Mouse (Mus musculus) limb, embryonic 13.5 days (tissue): ENCODE measurements around the gene Stxbp3. TPM values are rescaled to one million over a fixed set of nuclear protein-coding genes. Genes with fewer than 3 reads are reported as not detected.
"Not testable (repeated sequence)": the region's sequence is repeated elsewhere in the genome, so short reads cannot be mapped to it uniquely, and the experiment has no call there.

Experiments used
- ATAC-seq: fragments of 200-750 bp; cut with Nextera tagmentation; 2 replicates; pipeline ENCODE4 v1.8.0; 2017; ENCODE audit warnings: low read depth, moderate number of reproducible peaks, moderate TSS enrichment; ENCODE audit not compliant: low FRiP score
- H3K27ac ChIP-seq: fragments of 300-500 bp; sonication (generic); 2 replicates; pipeline ENCODE4 v1.5.1; 2015; ENCODE audit warnings: inconsistent platforms, mild to moderate bottlenecking, moderate library complexity
- H3K27me3 ChIP-seq: fragments of 300-500 bp; sonication (generic); 2 replicates; pipeline ENCODE4 v1.6.1; 2015; ENCODE audit warnings: mild to moderate bottlenecking, inconsistent platforms
- H3K36me3 ChIP-seq: fragments of 300-500 bp; sonication (generic); 2 replicates; pipeline ENCODE4 v1.6.1; 2015; ENCODE audit warnings: inconsistent platforms, mild to moderate bottlenecking, moderate library complexity
- H3K4me1 ChIP-seq: fragments of 300-500 bp; sonication (generic); 2 replicates; pipeline ENCODE4 v1.6.1; 2015; ENCODE audit warnings: inconsistent platforms
- H3K4me2 ChIP-seq: fragments of 300-500 bp; sonication (generic); replicated peaks from 2 replicates; pipeline ENCODE4 v1.6.1; 2015; ENCODE audit warnings: inconsistent platforms, mild to moderate bottlenecking, moderate library complexity
- H3K4me3 ChIP-seq: fragments of 300-500 bp; sonication (generic); 2 replicates; pipeline ENCODE4 v1.5.1; 2015; ENCODE audit warnings: moderate library complexity, mild to moderate bottlenecking, inconsistent platforms
- H3K9ac ChIP-seq: fragments of 300-500 bp; sonication (generic); 2 replicates; pipeline ENCODE4 v1.6.1; 2015; ENCODE audit warnings: mild to moderate bottlenecking, inconsistent platforms
- H3K9me3 ChIP-seq: fragments of 300-500 bp; sonication (generic); 2 replicates; pipeline ENCODE4 v1.6.1; 2016; ENCODE audit warnings: inconsistent platforms
- WGBS: fragments of 180-500 bp; shearing (Covaris S2); methylation state at CpG from one replicate; pipeline ENCODE4 v1.1.7; 2015; 5-methylcytosine and 5-hydroxymethylcytosine counted together
- polyA plus RNA-seq: library from polyadenylated mRNA; unstranded; fragments of >200 nt; fragmentation: Nextera tagmentation; extraction: Ambion mirVana; gene quantifications from 2 replicates; pipeline ENCODE4 v1.2.1, GENCODE M21; 2015

Gene Stxbp3
- polyA plus RNA-seq, 1 experiment from 2014 or later = 38.8 TPM

DNA sequence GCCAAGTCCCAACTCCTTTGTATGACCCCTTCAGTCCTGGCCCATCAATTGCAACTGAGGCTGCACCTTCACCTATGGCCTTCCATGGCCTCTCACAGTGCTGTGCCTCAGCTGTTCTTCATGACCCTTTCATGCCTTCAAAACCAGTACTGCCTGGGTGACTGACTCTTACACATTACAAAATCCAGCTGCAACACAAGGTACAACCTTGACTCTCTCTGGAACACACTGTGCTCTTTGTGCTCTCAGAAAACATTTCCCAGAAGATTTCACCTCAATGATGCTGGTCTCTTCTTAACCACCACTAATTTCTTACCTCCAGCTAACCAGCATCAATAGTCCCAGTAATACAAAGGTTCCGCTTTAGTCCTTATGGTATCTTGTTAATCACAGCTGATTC, 6.6 kb downstream of the Stxbp3 start:
- H3K27me3 ChIP-seq, H3K4me1 ChIP-seq, H3K9me3 ChIP-seq, H3K4me3 ChIP-seq, ATAC-seq, H3K4me2 ChIP-seq, H3K9ac ChIP-seq, H3K27ac ChIP-seq: not testable (repeated sequence)
- 95% methylated on average over 1 of the region's 1 CpGs for WGBS
- peaks cover 15% of the 10 kb centered on the region for H3K36me3 ChIP-seq

DNA sequence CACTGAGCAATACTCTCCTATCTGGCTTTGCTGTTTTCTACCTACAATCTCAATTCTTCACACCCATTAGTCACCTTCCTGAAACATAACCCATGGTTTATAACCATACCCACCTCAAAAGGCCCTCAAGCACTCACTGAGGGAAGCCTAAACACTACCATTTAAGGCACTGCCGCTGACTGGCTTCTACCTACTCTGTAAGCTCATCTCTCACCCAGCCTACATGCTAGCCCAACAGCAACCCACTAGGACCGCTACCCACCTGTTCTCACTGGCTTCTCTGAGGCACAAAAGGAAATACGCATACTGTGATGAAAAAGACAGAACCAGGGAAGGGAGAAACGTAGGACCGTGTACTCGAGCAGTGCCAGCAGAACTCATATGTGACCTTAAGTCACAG, 8.6 kb downstream of the Stxbp3 start:
- WGBS = 93% methylated on average over 6 of the region's 6 CpGs

DNA sequence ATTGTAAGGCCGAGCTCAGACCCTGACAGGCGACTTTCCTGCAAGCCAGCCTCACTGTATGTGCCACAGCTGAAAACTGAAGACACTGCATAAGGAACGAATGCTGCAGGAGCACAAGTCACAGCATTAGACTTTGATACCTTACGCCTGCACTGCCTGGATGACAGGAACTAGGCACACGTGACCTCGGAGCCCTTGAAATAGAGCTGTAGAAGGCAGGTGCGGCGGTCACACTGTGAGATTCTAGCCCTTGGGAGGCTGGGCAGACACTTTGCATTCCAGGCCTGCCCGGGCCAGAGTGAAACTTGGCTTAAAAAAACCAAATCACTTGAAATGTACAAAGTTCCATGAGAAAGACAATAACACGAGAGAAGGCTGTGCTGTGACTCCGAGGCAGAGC, 9.8 kb downstream of the Stxbp3 start:
- Histone ChIP-seq H3K4me1 (no peaks in the 10 kb centered on the region), H3K27ac (no peak overlapping the region), H3K9me3 (no peaks in the 10 kb centered on the region), H3K27me3 (no peaks in the 10 kb centered on the region), H3K36me3 (peaks cover 30% of the 10 kb centered on the region), H3K4me2 (no peak overlapping the region), H3K4me3 (no peak overlapping the region), H3K9ac (no peak overlapping the region)
- ATAC-seq = no peak
- 75% methylated on average over 11 of the region's 11 CpGs for WGBS

More for the DNA sequence above, 8.6 kb downstream of the Stxbp3 start:
- no peaks in the 10 kb centered on the region for H3K4me1 ChIP-seq
- no peak overlapping the region for H3K4me2 ChIP-seq
- H3K27me3 ChIP-seq = no peaks in the 10 kb centered on the region
- no peak overlapping the region for H3K9ac ChIP-seq
- H3K9me3 ChIP-seq = no peaks in the 10 kb centered on the region
- no peak overlapping the region for H3K4me3 ChIP-seq
- H3K27ac ChIP-seq = no peak overlapping the region
- no peak for ATAC-seq
- H3K36me3 ChIP-seq = peaks cover 21% of the 10 kb centered on the region

GRCm38 (mm10) chr3:108815631-108816030, 24.7 kb downstream of the Stxbp3 start:
- 79% methylated on average over 3 of the region's 4 CpGs for WGBS
- ATAC-seq = no peak
- Histone ChIP-seq H3K27me3 (no peaks in the 10 kb centered on the region), H3K9me3 (no peaks in the 10 kb centered on the region), H3K9ac (no peak overlapping the region), H3K4me2 (no peak overlapping the region), H3K4me3 (no peak overlapping the region), H3K27ac (no peak overlapping the region), H3K36me3 (peaks cover 55% of the 10 kb centered on the region), H3K4me1 (no peaks in the 10 kb centered on the region)

DNA sequence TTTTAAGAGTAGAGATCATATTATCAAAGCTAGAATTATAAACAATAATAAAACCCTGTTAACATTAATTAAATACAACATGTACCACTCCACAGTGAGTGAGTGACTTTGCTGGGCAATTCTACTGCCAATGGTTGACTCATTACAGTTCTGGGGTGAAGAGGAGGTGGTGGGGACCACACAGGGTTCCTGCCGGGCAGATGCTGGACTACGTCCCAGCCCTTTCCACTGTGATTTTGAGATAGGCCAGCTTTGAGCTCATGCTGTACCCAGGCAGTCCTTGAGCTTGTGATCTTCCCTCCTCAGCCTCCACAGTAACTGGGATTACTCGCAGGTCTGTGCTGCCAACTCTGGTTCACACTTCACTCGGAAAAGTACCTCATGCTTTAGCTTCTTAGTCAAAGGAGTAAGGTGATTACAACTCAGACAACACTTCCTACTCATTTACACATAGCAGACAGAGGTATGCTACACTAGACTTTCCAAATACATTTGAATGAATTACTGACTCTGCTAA, 29.5 kb downstream of the Stxbp3 start:
- Histone ChIP-seq H3K4me3 (no peak overlapping the region), H3K4me2 (no peak overlapping the region), H3K4me1 (no peaks in the 10 kb centered on the region), H3K36me3 (peaks cover 49% of the 10 kb centered on the region), H3K9me3 (no peaks in the 10 kb centered on the region), H3K27me3 (no peaks in the 10 kb centered on the region), H3K9ac (no peak overlapping the region), H3K27ac (no peak overlapping the region)
- ATAC-seq = no peak
- WGBS = 78% methylated on average over 4 of the region's 4 CpGs

DNA sequence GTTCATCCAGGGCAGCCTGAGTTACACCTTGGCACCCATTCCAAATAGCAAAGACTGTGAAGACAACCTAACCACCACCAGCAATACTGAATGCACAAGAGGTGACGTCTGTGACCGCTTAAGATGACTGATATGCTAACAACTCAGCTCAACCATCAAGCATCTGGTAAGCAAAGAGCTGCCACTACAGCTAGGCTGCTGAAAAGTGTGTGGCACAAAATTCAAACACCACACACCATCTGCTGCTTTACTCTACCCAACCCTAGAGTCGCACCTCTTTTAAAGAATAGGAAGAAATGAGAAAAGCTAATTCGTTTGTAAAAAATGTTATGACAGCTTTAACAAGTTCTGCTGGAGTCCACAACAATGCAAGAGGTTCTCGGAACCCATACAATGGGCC, 34.7 kb downstream of the Stxbp3 start:
- WGBS = 81% methylated on average over 5 of the region's 5 CpGs
- Histone ChIP-seq H3K36me3 (peaks cover 70% of the 10 kb centered on the region), H3K4me2 (no peak overlapping the region), H3K9ac (no peak overlapping the region), H3K4me1 (no peaks in the 10 kb centered on the region), H3K27ac (no peak overlapping the region), H3K27me3 (no peaks in the 10 kb centered on the region), H3K9me3 (no peaks in the 10 kb centered on the region), H3K4me3 (no peak overlapping the region)
- no peak for ATAC-seq

GRCm38 (mm10) chr3:108798375-108798774, 42.0 kb downstream of the Stxbp3 start:
- WGBS = 87% methylated on average over 2 of the region's 2 CpGs
- H3K36me3 ChIP-seq = peaks cover 71% of the 10 kb centered on the region
- no peaks in the 10 kb centered on the region for H3K27me3 ChIP-seq
- no peak overlapping the region for H3K9ac ChIP-seq
- no peak for ATAC-seq
- H3K9me3 ChIP-seq = no peaks in the 10 kb centered on the region
- no peak overlapping the region for H3K4me2 ChIP-seq
- H3K4me3 ChIP-seq = no peak overlapping the region
- H3K4me1 ChIP-seq = 0 out of 2 replicates have a peak, but pooled peaks cover 2% of the 10 kb centered on the region
- no peak overlapping the region for H3K27ac ChIP-seq

- ATAC-seq = no peak
- Histone ChIP-seq H3K4me2 (no peak overlapping the region), H3K27me3 (no peaks in the 10 kb centered on the region), H3K9me3 (no peaks in the 10 kb centered on the region), H3K4me1 (peaks cover 3% of the 10 kb centered on the region), H3K27ac (no peak overlapping the region), H3K9ac (no peak overlapping the region), H3K36me3 (peaks cover 65% of the 10 kb centered on the region), H3K4me3 (no peak overlapping the region)
- 75% methylated on average over 6 of the region's 6 CpGs for WGBS
Measured at GRCm38 (mm10) chr3:108797723-108798122, 42.6 kb downstream of the Stxbp3 start.

- peaks cover 59% of the 10 kb centered on the region for H3K36me3 ChIP-seq
- H3K27me3 ChIP-seq = no peaks in the 10 kb centered on the region
- no peaks in the 10 kb centered on the region for H3K9me3 ChIP-seq
- H3K4me1 ChIP-seq = peaks cover 16% of the 10 kb centered on the region
- H3K27ac ChIP-seq = no peak overlapping the region
- 83% methylated on average over 4 of the region's 4 CpGs for WGBS
- H3K4me3 ChIP-seq = no peak overlapping the region
- no peak overlapping the region for H3K4me2 ChIP-seq
- H3K9ac ChIP-seq = no peak overlapping the region
- ATAC-seq = no peak
Measured at GRCm38 (mm10) chr3:108796386-108796785, 43.9 kb downstream of the Stxbp3 start.

DNA sequence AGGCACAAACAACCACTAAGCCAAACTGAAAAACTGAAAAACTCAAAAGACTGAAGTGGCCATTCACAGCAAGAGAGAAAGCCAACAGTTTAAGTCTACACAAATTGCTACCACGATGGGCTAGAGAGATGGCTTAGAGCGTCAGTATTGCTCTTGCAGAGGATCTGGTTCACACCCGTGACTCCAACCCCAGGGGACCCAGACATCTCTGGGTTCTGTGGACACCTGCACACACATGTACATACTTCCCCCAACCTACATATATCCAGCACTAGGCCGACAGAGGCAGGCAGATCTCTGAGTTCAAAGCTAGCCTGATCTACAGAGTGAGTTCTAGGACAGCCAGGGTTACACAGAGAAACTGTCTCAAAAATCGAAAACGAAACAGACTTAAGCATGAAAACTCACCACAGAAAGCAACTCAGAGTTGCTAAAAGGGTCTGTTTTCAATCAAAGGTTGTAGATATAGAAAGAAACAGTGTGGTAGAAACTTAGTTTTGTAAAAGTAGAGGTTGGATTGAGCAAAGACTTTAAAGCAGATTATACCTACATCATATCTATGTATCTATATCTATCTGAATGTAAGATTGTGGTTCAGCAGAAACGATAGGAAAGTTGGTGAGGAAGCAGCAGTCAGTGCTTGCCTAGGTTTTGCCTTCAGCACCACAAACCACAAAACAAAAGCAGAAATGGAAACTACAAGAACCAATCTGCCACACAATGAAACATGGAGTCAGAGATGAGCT, 44.6 kb downstream of the Stxbp3 start:
- no peak overlapping the region for H3K9ac ChIP-seq
- ATAC-seq = no peak
- no peaks in the 10 kb centered on the region for H3K9me3 ChIP-seq
- 84% methylated on average over 7 of the region's 7 CpGs for WGBS
- peaks cover 23% of the 10 kb centered on the region for H3K4me1 ChIP-seq
- H3K27me3 ChIP-seq = no peaks in the 10 kb centered on the region
- H3K27ac ChIP-seq = no peak overlapping the region
- no peak overlapping the region for H3K4me3 ChIP-seq
- H3K4me2 ChIP-seq = no peak overlapping the region
- peaks cover 52% of the 10 kb centered on the region for H3K36me3 ChIP-seq

GRCm38 (mm10) chr3:108794780-108795179, 45.5 kb downstream of the Stxbp3 start:
- no peak for ATAC-seq

GRCm38 (mm10) chr3:108792420-108792819, 47.9 kb downstream of the Stxbp3 start:
- Histone ChIP-seq H3K27ac (peak overlapping the region; percentile 16), H3K9me3 (no peaks in the 10 kb centered on the region), H3K36me3 (peaks cover 24% of the 10 kb centered on the region), H3K4me3 (no peak overlapping the region), H3K4me2 (no peak overlapping the region), H3K4me1 (peaks cover 51% of the 10 kb centered on the region), H3K9ac (no peak overlapping the region), H3K27me3 (no peaks in the 10 kb centered on the region)
- ATAC-seq = no peak

More at GRCm38 (mm10) chr3:108794780-108795179, 45.5 kb downstream of the Stxbp3 start:
- WGBS = 67% methylated on average over 9 of the region's 9 CpGs
- no peak overlapping the region for H3K9ac ChIP-seq
- peaks cover 43% of the 10 kb centered on the region for H3K36me3 ChIP-seq
- no peaks in the 10 kb centered on the region for H3K9me3 ChIP-seq
- peaks cover 28% of the 10 kb centered on the region for H3K4me1 ChIP-seq
- no peak overlapping the region for H3K4me2 ChIP-seq
- no peak overlapping the region for H3K4me3 ChIP-seq
- H3K27me3 ChIP-seq = no peaks in the 10 kb centered on the region
- H3K27ac ChIP-seq = no peak overlapping the region
